18 mouse cellular contexts compared by ENCODE assay signal in genomic region chr13:59313725-59314330, GRCm38 (mm10).
"Had no signal": no experiment of that assay in that cellular context is flagged by ENCODE, and none has a peak within 500 bp of the region (broad histone marks: within the 10 kb centered on the region; RNA-seq: fewer than 3 reads in every experiment).

No protein-coding gene starts in this region.

- H3K4me3 ChIP-seq: heart, embryonic 13.5 days; heart, embryonic 15.5 days; hindbrain, embryonic 13.5 days; hindbrain, embryonic 15.5 days; kidney, embryonic 15.5 days; limb, embryonic 13.5 days; limb, embryonic 15.5 days; liver, embryonic 12.5 days had no signal

- H3K27me3 ChIP-seq: heart, embryonic 13.5 days; heart, embryonic 15.5 days; hindbrain, embryonic 13.5 days; hindbrain, embryonic 15.5 days; kidney, embryonic 15.5 days; limb, embryonic 13.5 days; limb, embryonic 15.5 days; liver, embryonic 12.5 days had no signal

- ATAC-seq: hindbrain, postnatal 0 days; intestine, embryonic 16.5 days; liver, embryonic 12.5 days had no signal

- DNase-seq: gastrocnemius, postnatal 25 days; heart, postnatal 36 days; kidney, adult 11 months; layer of hippocampus, postnatal 36 days; lung, adult 18-20 months had no signal

- H3K4me1 ChIP-seq: heart, embryonic 13.5 days; heart, embryonic 15.5 days; kidney, embryonic 15.5 days; limb, embryonic 13.5 days; limb, embryonic 15.5 days; liver, embryonic 12.5 days had no signal

- H3K36me3 ChIP-seq: heart, embryonic 13.5 days; heart, embryonic 15.5 days; hindbrain, embryonic 13.5 days; hindbrain, embryonic 15.5 days; kidney, embryonic 15.5 days; limb, embryonic 13.5 days; limb, embryonic 15.5 days; liver, embryonic 12.5 days had no signal

- H3K4me2 ChIP-seq: heart, embryonic 11.5 days; heart, embryonic 13.5 days; heart, embryonic 15.5 days; hindbrain, embryonic 13.5 days; hindbrain, embryonic 15.5 days; kidney, embryonic 15.5 days; limb, embryonic 13.5 days; limb, embryonic 15.5 days; liver, embryonic 12.5 days had no signal

- H3K9me3 ChIP-seq: heart, embryonic 13.5 days; heart, embryonic 15.5 days; hindbrain, embryonic 13.5 days; hindbrain, embryonic 15.5 days; kidney, embryonic 15.5 days; limb, embryonic 13.5 days; limb, embryonic 15.5 days; liver, embryonic 12.5 days had no signal

- H3K9ac ChIP-seq: heart, embryonic 13.5 days; heart, embryonic 15.5 days; hindbrain, embryonic 13.5 days; hindbrain, embryonic 15.5 days; kidney, embryonic 15.5 days; limb, embryonic 13.5 days; limb, embryonic 15.5 days; liver, embryonic 12.5 days; liver, embryonic 14.5 days had no signal

- H3K27ac ChIP-seq: heart, embryonic 13.5 days; heart, embryonic 15.5 days; hindbrain, embryonic 13.5 days; hindbrain, embryonic 15.5 days; hindbrain, postnatal 0 days; kidney, embryonic 15.5 days; kidney, postnatal 0 days; limb, embryonic 13.5 days; limb, embryonic 15.5 days; liver, embryonic 12.5 days; liver, embryonic 14.5 days had no signal
